Mouse (Mus musculus) limb, embryonic 14.5 days (tissue): ENCODE data around the gene Fam83c. TPM values are rescaled to one million over a fixed set of nuclear protein-coding genes. Genes with fewer than 3 reads are reported as not detected.
A peak's percentile ranks its signal among the peaks of the same experiment; 100 is the strongest.

Experiments
- ATAC-seq: fragments of 200-750 bp; cut with Nextera tagmentation; 2 replicates; pipeline ENCODE4 v1.8.0; 2017; ENCODE audit warnings: low read depth, moderate number of reproducible peaks, moderate TSS enrichment; ENCODE audit not compliant: low FRiP score
- DNase-seq: peaks from one replicate; pipeline ENCODE4 v3.0.0-alpha.2; 2015; ENCODE audit warnings: low spot score
- H3K27ac ChIP-seq: fragments of 300-500 bp; sonication (generic); replicated peaks from 2 replicates; pipeline ENCODE4 v1.5.1; 2014; ENCODE audit warnings: low read depth, mild to moderate bottlenecking, low read length, moderate library complexity, mixed read lengths
- H3K27me3 ChIP-seq: fragments of 300-500 bp; sonication (generic); 2 replicates; pipeline ENCODE4 v1.6.1; 2014; ENCODE audit warnings: low read length, mixed read lengths; ENCODE audit not compliant: control insufficient read depth, insufficient read depth
- H3K36me3 ChIP-seq: fragments of 300-500 bp; sonication (generic); 2 replicates; pipeline ENCODE4 v1.6.1; 2014; ENCODE audit warnings: mild to moderate bottlenecking, low read length, moderate library complexity, mixed read lengths; ENCODE audit not compliant: control insufficient read depth, insufficient read depth
- H3K4me1 ChIP-seq: fragments of 300-500 bp; sonication (generic); 2 replicates; pipeline ENCODE4 v1.6.1; 2014; ENCODE audit warnings: antibody characterized with exemption, low read length, mixed read lengths; ENCODE audit not compliant: control insufficient read depth, insufficient read depth
- H3K4me2 ChIP-seq: fragments of 300-500 bp; sonication (generic); replicated peaks from 2 replicates; pipeline ENCODE4 v1.6.1; 2014; ENCODE audit warnings: low read depth, mild to moderate bottlenecking, low read length, moderate library complexity; ENCODE audit not compliant: severe bottlenecking
- H3K4me3 ChIP-seq: fragments of 300-500 bp; sonication (generic); replicated peaks from 2 replicates; pipeline ENCODE4 v1.5.1; 2014; ENCODE audit warnings: low read length
- H3K9ac ChIP-seq: fragments of 300-500 bp; sonication (generic); 2 replicates; pipeline ENCODE4 v1.6.1; 2014; ENCODE audit warnings: mild to moderate bottlenecking, low read depth, low read length, moderate library complexity; ENCODE audit not compliant: severe bottlenecking
- H3K9me3 ChIP-seq: fragments of 300-500 bp; sonication (generic); 2 replicates; pipeline ENCODE4 v1.6.1; 2016; ENCODE audit warnings: low read length; ENCODE audit not compliant: control insufficient read depth
- POLR2A ChIP-seq: fragments of 200-500 bp; IDR thresholded peaks from 2 replicates; pipeline ENCODE4 v1.8.0; 2012; ENCODE audit warnings: inconsistent platforms, mild to moderate bottlenecking, moderate library complexity, borderline replicate concordance; ENCODE audit not compliant: insufficient read depth, insufficient read length; ENCODE audit errors: extremely low read depth
- WGBS: fragments of 180-500 bp; shearing (Covaris S2); extraction: QIAGEN DNeasy Blood & Tissue Kit; methylation state at CpG from one replicate; pipeline ENCODE4 v1.1.7; 2014; 5-methylcytosine and 5-hydroxymethylcytosine counted together
- polyA plus RNA-seq, 2 experiments: library from polyadenylated mRNA; depleted of rRNA in 1 of 2; stranded (reverse) in 1 of 2; unstranded in 1 of 2; fragments of >200 nt; fragmentation: Nextera tagmentation in 1 of 2; extraction: Ambion mirVana in 1 of 2; gene quantifications; 2 replicates each; pipeline versions ENCODE4 v1.2.1 to v1.2.3; 2012 to 2014

Fam83c gene
- polyA plus RNA-seq, 2 experiments = 2.0 to 2.1 TPM

GRCm38 (mm10) chr2:155826630-155827424, 7.8 kb downstream of the Fam83c start, which contains the start of gene Eif6:
Eif6 (minus strand) TSS chr2:155826925.
- WGBS = 3% methylated on average over 27 of the region's 27 CpGs
- Histone ChIP-seq H3K4me1 (peaks cover 13% of the 10 kb centered on the region), H3K4me3 (peak within 1 kb of the TSS; percentile 76), H3K9ac (peak within 1 kb of the TSS; percentile 74), H3K4me2 (peak within 1 kb of the TSS; percentile 83), H3K9me3 (no peaks in the 10 kb centered on the region), H3K27me3 (no peaks in the 10 kb centered on the region), H3K27ac (peak within 1 kb of the TSS; percentile 50), H3K36me3 (peaks cover 24% of the 10 kb centered on the region)
- TF ChIP-seq POLR2A = no peak; the same call in 1 of the 2 replicates
- ATAC-seq (peak; percentile 94), DNase-seq (peak; percentile 96)

- 2% methylated on average over 45 of the region's 52 CpGs for WGBS
- ATAC-seq (no peak), DNase-seq (no peak)
- peak overlapping the region; percentile 83 for H3K4me2 ChIP-seq
- peaks cover 13% of the 10 kb centered on the region for H3K4me1 ChIP-seq
- peaks cover 32% of the 10 kb centered on the region for H3K36me3 ChIP-seq
- TF ChIP-seq POLR2A = no peak
- peak overlapping the region; percentile 74 for H3K9ac ChIP-seq
- no peaks in the 10 kb centered on the region for H3K27me3 ChIP-seq
- H3K27ac ChIP-seq = peak overlapping the region; percentile 50
- H3K9me3 ChIP-seq = no peaks in the 10 kb centered on the region
- peak overlapping the region; percentile 76 for H3K4me3 ChIP-seq
These were observed 8.6 kb downstream of the Fam83c start for GRCm38 (mm10) chr2:155825904-155826629.

- Histone ChIP-seq H3K27me3 (no peaks in the 10 kb centered on the region), H3K9me3 (no peaks in the 10 kb centered on the region), H3K4me2 (no peak overlapping the region), H3K4me3 (no peak overlapping the region), H3K36me3 (peaks cover 50% of the 10 kb centered on the region), H3K9ac (no peak overlapping the region), H3K27ac (no peak overlapping the region), H3K4me1 (peaks cover 13% of the 10 kb centered on the region)
- 98% methylated on average over 8 of the region's 8 CpGs for WGBS
- DNase-seq (no peak), ATAC-seq (no peak)
- TF ChIP-seq POLR2A = no peak
These were observed 10.9 kb downstream of the Fam83c start for GRCm38 (mm10) chr2:155823722-155824121.

- ATAC-seq = no peak
These were observed 13.9 kb downstream of the Fam83c start for GRCm38 (mm10) chr2:155820779-155821178.

GRCm38 (mm10) chr2:155819449-155820251, 15.0 kb downstream of the Fam83c start:
- peak; percentile 9; the same call in 1 of the 2 replicates for ATAC-seq

More at GRCm38 (mm10) chr2:155820779-155821178, 13.9 kb downstream of the Fam83c start:
- 86% methylated on average over 5 of the region's 5 CpGs for WGBS
- Histone ChIP-seq H3K27ac (no peak overlapping the region), H3K9ac (no peak overlapping the region), H3K9me3 (no peaks in the 10 kb centered on the region), H3K4me2 (no peak overlapping the region), H3K4me1 (peaks cover 14% of the 10 kb centered on the region), H3K36me3 (peaks cover 50% of the 10 kb centered on the region), H3K27me3 (no peaks in the 10 kb centered on the region), H3K4me3 (no peak overlapping the region)
- TF ChIP-seq POLR2A = no peak
- no peak for DNase-seq

More at GRCm38 (mm10) chr2:155819449-155820251, 15.0 kb downstream of the Fam83c start:
- no peak for DNase-seq
- WGBS = 61% methylated on average over 6 of the region's 6 CpGs
- TF ChIP-seq POLR2A = no peak
- H3K9ac ChIP-seq = no peak overlapping the region
- H3K9me3 ChIP-seq = no peaks in the 10 kb centered on the region
- H3K4me2 ChIP-seq = peak overlapping the region; percentile 95
- peaks cover 50% of the 10 kb centered on the region for H3K36me3 ChIP-seq
- H3K27ac ChIP-seq = 0 out of 2 replicates have a peak overlapping the region, but pooled peaks have one; percentile 9
- no peaks in the 10 kb centered on the region for H3K27me3 ChIP-seq
- peak overlapping the region; percentile 64; the same call in 1 of the 2 replicates for H3K4me3 ChIP-seq
- H3K4me1 ChIP-seq = peaks cover 6% of the 10 kb centered on the region
